Mouse (Mus musculus) ovary, postnatal 36 days (tissue): ENCODE data around the gene Dyrk1b.
A peak's percentile ranks its signal among the peaks of the same experiment; 100 is the strongest.
"Not testable (repeated sequence)": the region's sequence is repeated elsewhere in the genome, so short reads cannot be mapped to it uniquely, and the experiment has no call there.

Source experiments
- DNase-seq: peaks from one replicate; pipeline ENCODE4 v3.0.0; 2022; ENCODE audit warnings: low spot score, mixed read lengths

The Dyrk1b gene

GRCm38 (mm10) chr7:28179228-28179627, at the start of gene Dyrk1b:
TSS of gene Dyrk1b (plus strand) at chr7:28179469.
- DNase-seq, result peak; percentile 98

GRCm38 (mm10) chr7:28137613-28138012, 41.7 kb upstream of the Dyrk1b start:
- DNase-seq, result no peak

- peak; percentile 62 for DNase-seq
Observed at GRCm38 (mm10) chr7:28148263-28148662, 31.0 kb upstream of the Dyrk1b start.

- no peak for DNase-seq
Observed at GRCm38 (mm10) chr7:28149841-28150240, 29.4 kb upstream of the Dyrk1b start.

- peak; percentile 43 for DNase-seq
Observed at GRCm38 (mm10) chr7:28151584-28152221, 27.6 kb upstream of the Dyrk1b start.

- not testable (repeated sequence) for DNase-seq
Observed at GRCm38 (mm10) chr7:28153595-28153994, 25.7 kb upstream of the Dyrk1b start.

GRCm38 (mm10) chr7:28159292-28159691, 20.0 kb upstream of the Dyrk1b start:
- DNase-seq, result no peak

GRCm38 (mm10) chr7:28159893-28160292, 19.4 kb upstream of the Dyrk1b start:
- DNase-seq, result no peak

GRCm38 (mm10) chr7:28161163-28161749, 18.0 kb upstream of the Dyrk1b start:
- DNase-seq, result no peak

- DNase-seq, result no peak
Observed at GRCm38 (mm10) chr7:28165406-28165805, 13.9 kb upstream of the Dyrk1b start.

- peak; percentile 54 for DNase-seq
Observed at GRCm38 (mm10) chr7:28168320-28169115, 10.8 kb upstream of the Dyrk1b start.

GRCm38 (mm10) chr7:28169489-28170422, 9.5 kb upstream of the Dyrk1b start, which contains the start of gene Fbl:
TSS of gene Fbl (plus strand) at chr7:28169710.
- peak; percentile 89 for DNase-seq

- DNase-seq, result no peak
Observed at GRCm38 (mm10) chr7:28175358-28175757, 3.9 kb upstream of the Dyrk1b start.

GRCm38 (mm10) chr7:28179741-28180377, 590 bp downstream of the Dyrk1b start:
- DNase-seq, result peak; percentile 92

GRCm38 (mm10) chr7:28180890-28181289, 1.6 kb downstream of the Dyrk1b start:
- no peak for DNase-seq

GRCm38 (mm10) chr7:28181376-28181775, 2.1 kb downstream of the Dyrk1b start:
- DNase-seq, result no peak

GRCm38 (mm10) chr7:28182320-28182719, 3.1 kb downstream of the Dyrk1b start:
- no peak for DNase-seq

GRCm38 (mm10) chr7:28185884-28186283, 6.6 kb downstream of the Dyrk1b start:
- no peak for DNase-seq

GRCm38 (mm10) chr7:28186631-28187030, 7.4 kb downstream of the Dyrk1b start:
- DNase-seq, result no peak

- DNase-seq, result no peak
Observed at GRCm38 (mm10) chr7:28191489-28191888, 12.2 kb downstream of the Dyrk1b start.

GRCm38 (mm10) chr7:28191903-28192302, 12.6 kb downstream of the Dyrk1b start:
- DNase-seq, result no peak
